Mouse (Mus musculus) hindbrain, embryonic 16.5 days (tissue): ENCODE data around the gene Foxo3. TPM values are rescaled to one million over a fixed set of nuclear protein-coding genes. Genes with fewer than 3 reads are reported as not detected.

Experiments
- ATAC-seq: fragments of 200-750 bp; cut with Nextera tagmentation; 2 replicates; pipeline ENCODE4 v1.8.0; 2017; ENCODE audit warnings: moderate TSS enrichment, moderate library complexity
- H3K27ac ChIP-seq: fragments of 300-500 bp; sonication (generic); 2 replicates; pipeline ENCODE4 v1.5.1; 2014; ENCODE audit warnings: low read depth, mild to moderate bottlenecking, control low read depth, low read length, moderate library complexity
- H3K27me3 ChIP-seq: fragments of 300-500 bp; sonication (generic); replicated peaks from 2 replicates; pipeline ENCODE4 v1.6.1; 2014; ENCODE audit warnings: low read length; ENCODE audit not compliant: control insufficient read depth, insufficient read depth
- H3K36me3 ChIP-seq: fragments of 300-500 bp; sonication (generic); 2 replicates; pipeline ENCODE4 v1.6.1; 2014; ENCODE audit warnings: mild to moderate bottlenecking, low read length, moderate library complexity, mixed read lengths; ENCODE audit not compliant: control insufficient read depth, insufficient read depth
- H3K4me1 ChIP-seq: fragments of 300-500 bp; sonication (generic); 2 replicates; pipeline ENCODE4 v1.6.1; 2014; ENCODE audit warnings: low read depth, low read length; ENCODE audit not compliant: control insufficient read depth, insufficient read depth
- H3K4me2 ChIP-seq: fragments of 300-500 bp; sonication (generic); 2 replicates; pipeline ENCODE4 v1.6.1; 2014; ENCODE audit warnings: mild to moderate bottlenecking, low read length, control low read depth, moderate library complexity
- H3K4me3 ChIP-seq: fragments of 300-500 bp; sonication (generic); 2 replicates; pipeline ENCODE4 v1.5.1; 2014; ENCODE audit warnings: mild to moderate bottlenecking, low read length, control low read depth, moderate library complexity
- H3K9ac ChIP-seq: fragments of 300-500 bp; sonication (generic); 2 replicates; pipeline ENCODE4 v1.6.1; 2014; ENCODE audit warnings: low read depth, mild to moderate bottlenecking, control low read depth, low read length, moderate library complexity
- H3K9me3 ChIP-seq: fragments of 300-500 bp; sonication (generic); 2 replicates; pipeline ENCODE4 v1.6.1; 2014; ENCODE audit warnings: mild to moderate bottlenecking, low read length, moderate library complexity; ENCODE audit not compliant: control insufficient read depth
- WGBS: fragments of 180-500 bp; shearing (Covaris S2); extraction: QIAGEN DNeasy Blood & Tissue Kit; methylation state at CpG from one replicate; pipeline ENCODE4 v1.1.7; 2014; 5-methylcytosine and 5-hydroxymethylcytosine counted together
- polyA plus RNA-seq: library from polyadenylated mRNA; unstranded; fragments of >200 nt; fragmentation: Nextera tagmentation; extraction: Ambion mirVana; gene quantifications from 2 replicates; pipeline ENCODE4 v1.2.1, GENCODE M21; 2015

Foxo3 gene
- polyA plus RNA-seq, 1 experiment from 2014 or later: 4.4 TPM

DNA sequence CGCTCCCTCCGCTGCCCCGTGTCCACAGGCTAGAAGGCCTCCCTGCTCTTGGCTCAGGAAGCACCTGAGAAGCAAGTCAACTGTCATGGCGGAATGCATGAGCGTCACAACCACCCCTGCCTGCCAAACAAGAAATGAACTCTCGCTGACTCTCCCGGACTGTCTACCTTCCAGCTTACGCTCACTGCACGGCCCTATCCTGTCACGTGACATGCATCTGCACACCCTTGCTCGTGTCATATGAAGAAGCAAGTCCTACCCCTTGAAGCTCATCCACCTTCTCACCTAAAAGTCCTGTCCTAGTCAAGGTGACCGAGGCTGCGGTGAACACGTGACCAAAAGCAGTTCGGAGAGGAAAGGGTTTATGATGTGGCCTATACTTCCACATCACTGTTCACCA is 50.4 kb downstream of the Foxo3 start:
- no peaks in the 10 kb centered on the region for H3K9me3 ChIP-seq
- H3K27me3 ChIP-seq: no peaks in the 10 kb centered on the region
- H3K4me3 ChIP-seq: no peak overlapping the region
- WGBS: 95% methylated on average over 15 of the region's 15 CpGs
- no peaks in the 10 kb centered on the region for H3K36me3 ChIP-seq
- H3K9ac ChIP-seq: no peak overlapping the region
- no peak for ATAC-seq
- H3K4me1 ChIP-seq: peaks cover 10% of the 10 kb centered on the region
- H3K27ac ChIP-seq: no peak overlapping the region
- H3K4me2 ChIP-seq: no peak overlapping the region

DNA sequence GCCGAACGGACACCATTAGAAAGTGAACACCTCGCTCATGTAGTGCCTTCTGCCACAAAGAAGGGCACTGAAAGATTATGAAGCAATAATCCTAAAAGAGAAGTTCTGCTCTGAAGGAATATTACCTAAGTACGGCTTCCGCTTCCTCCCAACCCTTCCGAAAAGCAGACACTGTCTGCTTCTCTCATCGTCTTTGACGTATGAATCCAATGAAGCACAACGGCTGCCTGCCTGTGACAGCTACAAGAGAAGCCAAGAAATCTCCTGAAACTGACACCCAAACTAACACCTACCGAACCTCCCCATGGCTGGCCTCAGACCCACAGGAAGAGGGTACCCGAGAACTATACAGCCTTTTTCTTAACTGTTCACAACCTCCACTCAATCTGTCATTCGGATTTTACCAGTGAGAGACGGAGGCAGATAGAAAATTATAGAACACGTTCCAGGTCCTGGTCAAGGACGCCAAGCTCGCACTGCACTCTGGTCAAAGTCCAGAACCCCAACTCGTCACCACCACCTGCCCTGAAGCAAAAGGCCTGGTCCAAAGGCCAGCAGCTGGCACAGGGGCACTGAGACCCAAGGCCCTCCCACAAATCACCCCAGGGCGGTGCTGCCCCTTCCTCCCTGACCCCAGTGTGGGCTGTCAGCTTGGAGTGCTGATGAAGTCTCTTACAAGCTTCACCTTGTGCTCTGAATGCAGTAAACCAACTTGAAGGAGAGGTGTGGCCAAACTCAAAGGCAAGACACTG is 51.2 kb downstream of the Foxo3 start:
- ATAC-seq: no peak
- H3K4me2 ChIP-seq: no peak overlapping the region
- no peaks in the 10 kb centered on the region for H3K36me3 ChIP-seq
- H3K27ac ChIP-seq: no peak overlapping the region
- no peaks in the 10 kb centered on the region for H3K27me3 ChIP-seq
- H3K9ac ChIP-seq: no peak overlapping the region
- H3K4me3 ChIP-seq: no peak overlapping the region
- H3K9me3 ChIP-seq: no peaks in the 10 kb centered on the region
- WGBS: 84% methylated on average over 18 of the region's 18 CpGs
- H3K4me1 ChIP-seq: peaks cover 10% of the 10 kb centered on the region

DNA sequence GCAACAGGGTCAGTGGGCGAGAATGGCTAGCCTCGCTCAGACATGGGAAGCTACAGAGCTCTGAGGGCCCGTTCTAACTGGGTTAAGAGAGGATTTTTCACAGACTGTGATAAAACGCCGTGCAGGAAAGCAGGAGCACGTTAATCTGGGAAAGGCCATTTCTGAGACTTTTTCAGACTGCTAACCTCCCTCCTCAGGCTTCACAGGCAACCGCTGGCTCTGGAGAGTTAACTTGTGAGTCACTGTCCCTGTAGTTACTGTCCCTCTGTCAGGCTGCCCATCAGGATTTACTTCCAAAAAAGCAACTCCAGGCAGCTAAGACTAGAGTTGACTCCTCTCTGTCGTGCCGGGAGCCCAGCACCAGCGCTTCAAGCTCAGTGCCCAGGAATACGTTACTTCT is 54.6 kb downstream of the Foxo3 start:
- H3K9me3 ChIP-seq: no peaks in the 10 kb centered on the region
- no peaks in the 10 kb centered on the region for H3K36me3 ChIP-seq
- no peak for ATAC-seq
- no peaks in the 10 kb centered on the region; the same call in 1 of the 2 replicates for H3K4me1 ChIP-seq
- H3K27me3 ChIP-seq: no peaks in the 10 kb centered on the region
- H3K4me3 ChIP-seq: no peak overlapping the region
- 78% methylated on average over 11 of the region's 11 CpGs for WGBS
- no peak overlapping the region for H3K9ac ChIP-seq
- H3K27ac ChIP-seq: no peak overlapping the region
- no peak overlapping the region for H3K4me2 ChIP-seq

DNA sequence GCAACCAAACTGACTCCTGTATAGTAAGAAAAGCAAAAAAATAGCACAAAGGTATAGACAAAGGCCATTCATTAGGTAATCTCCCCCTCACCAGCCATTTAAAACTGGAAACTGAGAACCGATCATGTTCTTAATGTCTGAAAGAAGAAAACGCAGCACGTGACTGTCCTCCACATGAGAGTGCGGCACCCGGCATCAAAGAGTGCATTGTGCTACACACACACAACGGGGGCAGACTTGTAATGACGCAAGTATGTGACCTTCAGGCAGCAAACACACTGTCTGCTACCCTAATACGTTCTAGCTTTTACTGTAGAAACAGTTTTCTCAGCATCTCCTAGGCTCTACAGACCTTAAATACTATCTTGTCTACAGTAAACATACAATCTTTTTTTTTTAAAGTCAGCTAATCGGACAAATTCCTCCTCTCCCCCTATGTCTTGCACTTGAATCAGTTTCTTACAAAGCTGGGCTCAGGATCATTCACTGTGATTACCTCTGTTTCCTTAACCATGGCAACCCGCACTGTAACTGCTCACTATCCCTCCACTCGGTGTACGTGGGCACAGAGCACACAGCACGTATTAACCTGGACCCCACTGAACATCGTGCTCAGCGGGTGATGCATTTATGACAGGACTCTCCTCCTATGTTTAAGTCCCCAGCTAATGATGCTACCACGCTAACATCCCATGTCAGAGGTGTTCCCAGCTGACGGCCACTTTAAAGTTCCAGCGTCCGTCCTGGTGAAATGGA is 55.2 kb downstream of the Foxo3 start:
- Histone ChIP-seq H3K27ac (no peak overlapping the region), H3K4me1 (no peaks in the 10 kb centered on the region; the same call in 1 of the 2 replicates), H3K9ac (no peak overlapping the region), H3K4me3 (no peak overlapping the region), H3K36me3 (no peaks in the 10 kb centered on the region), H3K4me2 (no peak overlapping the region), H3K27me3 (no peaks in the 10 kb centered on the region), H3K9me3 (no peaks in the 10 kb centered on the region)
- 75% methylated on average over 19 of the region's 19 CpGs for WGBS
- no peak for ATAC-seq

DNA sequence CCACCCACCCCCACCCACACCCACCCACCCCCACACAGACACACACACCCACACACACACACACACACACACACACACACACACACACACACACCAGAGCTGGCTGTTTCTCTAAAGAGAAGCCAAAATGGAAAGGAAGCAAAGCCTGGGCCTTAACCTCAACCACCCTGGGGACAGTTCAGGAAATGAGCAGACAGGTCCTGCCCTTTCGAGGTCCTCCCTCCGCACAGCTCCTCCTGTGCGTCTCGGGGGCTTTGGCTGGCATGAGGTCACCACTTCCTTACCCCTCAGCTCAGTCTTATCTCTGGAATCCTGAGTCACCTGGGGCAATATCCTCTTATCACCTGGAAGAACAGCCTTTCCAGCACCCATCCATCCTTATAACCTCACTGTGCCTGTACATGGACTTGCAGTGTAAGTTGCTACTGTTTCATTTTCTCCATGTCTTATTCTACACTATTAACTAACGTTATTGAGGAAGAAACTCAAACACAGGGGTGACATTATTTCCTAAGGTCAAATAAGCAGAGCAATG is 56.1 kb downstream of the Foxo3 start:
- ATAC-seq: no peak
- no peaks in the 10 kb centered on the region for H3K36me3 ChIP-seq
- H3K27me3 ChIP-seq: no peaks in the 10 kb centered on the region
- H3K27ac ChIP-seq: no peak overlapping the region
- no peak overlapping the region for H3K4me3 ChIP-seq
- no peak overlapping the region for H3K4me2 ChIP-seq
- no peaks in the 10 kb centered on the region; the same call in 1 of the 2 replicates for H3K4me1 ChIP-seq
- no peaks in the 10 kb centered on the region for H3K9me3 ChIP-seq
- WGBS: 67% methylated on average over 5 of the region's 5 CpGs
- no peak overlapping the region for H3K9ac ChIP-seq

DNA sequence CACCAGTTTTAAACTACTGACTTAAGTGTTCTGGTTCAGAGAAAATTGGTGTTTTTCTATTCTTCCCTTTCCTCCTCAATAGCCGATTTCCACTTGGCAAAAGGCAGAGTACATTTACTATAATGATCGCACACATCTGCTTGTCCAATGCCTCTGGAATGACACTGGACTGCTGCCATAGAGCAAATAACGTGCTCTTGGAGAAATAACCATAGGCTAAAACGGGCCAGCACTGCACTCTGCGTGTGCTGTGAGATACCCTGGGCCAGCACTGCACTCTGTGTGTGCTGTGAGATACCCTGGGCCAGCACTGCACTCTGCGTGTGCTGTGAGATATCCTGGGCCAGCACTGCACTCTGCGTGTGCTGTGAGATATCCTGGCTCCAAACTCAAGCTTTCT is 65.1 kb downstream of the Foxo3 start:
- H3K4me3 ChIP-seq: no peak overlapping the region
- H3K9me3 ChIP-seq: no peaks in the 10 kb centered on the region
- H3K4me1 ChIP-seq: peaks cover 7% of the 10 kb centered on the region; the same call in 1 of the 2 replicates
- H3K9ac ChIP-seq: no peak overlapping the region
- ATAC-seq: no peak
- no peaks in the 10 kb centered on the region for H3K36me3 ChIP-seq
- no peak overlapping the region for H3K4me2 ChIP-seq
- H3K27ac ChIP-seq: peak overlapping the region; percentile 15; the same call in 1 of the 2 replicates
- WGBS: 71% methylated on average over 7 of the region's 7 CpGs
- no peaks in the 10 kb centered on the region for H3K27me3 ChIP-seq

DNA sequence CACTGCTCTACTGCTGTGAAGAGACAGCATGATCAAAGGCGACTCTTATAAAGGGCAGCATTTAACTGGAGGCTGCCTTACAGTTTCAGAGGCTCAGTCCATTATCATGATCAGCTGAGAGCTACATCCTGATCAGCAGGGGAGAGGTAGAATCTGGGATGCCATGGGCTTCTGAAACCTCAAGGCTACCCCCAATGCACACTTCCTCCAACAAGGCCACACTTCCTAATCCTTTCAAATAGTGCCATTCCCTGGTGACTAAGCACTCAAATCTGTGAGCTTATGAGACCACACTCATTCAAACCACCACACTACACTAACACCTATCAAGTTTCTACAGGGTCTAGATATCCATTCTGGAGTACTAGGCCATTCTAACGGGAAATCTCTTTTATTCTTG is 65.9 kb downstream of the Foxo3 start:
- ATAC-seq: no peak
- Histone ChIP-seq H3K27ac (no peak overlapping the region), H3K27me3 (no peaks in the 10 kb centered on the region), H3K36me3 (no peaks in the 10 kb centered on the region), H3K4me3 (no peak overlapping the region), H3K4me2 (no peak overlapping the region), H3K4me1 (peaks cover 7% of the 10 kb centered on the region; the same call in 1 of the 2 replicates), H3K9ac (no peak overlapping the region), H3K9me3 (no peaks in the 10 kb centered on the region)
- WGBS: 55% methylated on average over 2 of the region's 2 CpGs

DNA sequence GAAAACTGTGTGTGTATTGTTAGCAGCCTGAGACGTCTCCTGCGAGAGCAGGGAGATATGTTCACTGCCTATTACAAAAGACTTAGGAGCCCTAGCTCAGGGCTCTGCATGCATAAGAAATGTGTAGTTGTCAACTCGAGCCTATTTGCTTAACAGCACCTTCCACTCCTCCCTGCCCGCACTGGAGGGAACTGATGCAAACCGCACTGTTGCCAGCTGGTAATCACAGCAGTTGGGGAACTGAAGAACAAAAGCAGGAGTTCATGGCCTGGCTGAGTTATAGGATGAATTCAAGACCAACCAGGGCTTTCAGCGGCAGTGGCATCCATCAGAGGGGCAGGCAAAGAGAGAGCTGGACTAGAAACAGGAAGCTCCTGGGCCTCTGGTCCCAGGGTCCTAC is 66.7 kb downstream of the Foxo3 start:
- Histone ChIP-seq H3K4me3 (no peak overlapping the region), H3K9me3 (no peaks in the 10 kb centered on the region), H3K36me3 (no peaks in the 10 kb centered on the region), H3K4me1 (peaks cover 7% of the 10 kb centered on the region; the same call in 1 of the 2 replicates), H3K27me3 (no peaks in the 10 kb centered on the region), H3K27ac (no peak overlapping the region; the same call in 1 of the 2 replicates), H3K4me2 (no peak overlapping the region), H3K9ac (no peak overlapping the region)
- 35% methylated on average over 6 of the region's 6 CpGs for WGBS
- ATAC-seq: 0 out of 2 replicates have a peak, but pooled peaks have one; percentile 28

DNA sequence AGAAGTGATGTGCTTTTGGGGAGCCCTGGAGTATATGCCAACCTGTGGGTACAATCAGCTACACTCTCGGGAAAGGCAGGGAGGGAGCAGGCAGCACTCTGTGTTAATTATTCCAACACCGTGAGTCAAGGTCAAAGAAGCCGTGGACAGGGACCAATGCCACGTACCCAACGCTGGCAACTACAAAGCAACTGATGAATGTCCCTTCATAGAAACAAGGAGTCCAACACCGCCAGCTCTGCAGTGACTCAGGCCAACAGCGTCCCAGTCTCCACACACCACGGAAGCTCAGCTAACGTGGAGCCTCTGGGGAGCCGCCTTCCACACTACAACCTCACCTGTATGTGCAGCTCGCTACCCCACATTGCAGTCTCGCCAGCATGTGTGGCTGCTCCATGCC is 68.9 kb downstream of the Foxo3 start:
- Histone ChIP-seq H3K27me3 (no peaks in the 10 kb centered on the region), H3K4me2 (no peak overlapping the region), H3K4me3 (no peak overlapping the region), H3K4me1 (peaks cover 12% of the 10 kb centered on the region), H3K9ac (no peak overlapping the region), H3K27ac (no peak overlapping the region), H3K9me3 (no peaks in the 10 kb centered on the region), H3K36me3 (no peaks in the 10 kb centered on the region)
- WGBS: 79% methylated on average over 12 of the region's 12 CpGs
- ATAC-seq: no peak
